Mouse (Mus musculus): Measurements from ENCODE around the gene Pla1a. TPM values are rescaled to one million over a fixed set of nuclear protein-coding genes. Genes with fewer than 3 reads are reported as not detected.

The Pla1a gene
- polyA plus RNA-seq, 1 experiment from 2014 or later = 0.37 TPM

DNA sequence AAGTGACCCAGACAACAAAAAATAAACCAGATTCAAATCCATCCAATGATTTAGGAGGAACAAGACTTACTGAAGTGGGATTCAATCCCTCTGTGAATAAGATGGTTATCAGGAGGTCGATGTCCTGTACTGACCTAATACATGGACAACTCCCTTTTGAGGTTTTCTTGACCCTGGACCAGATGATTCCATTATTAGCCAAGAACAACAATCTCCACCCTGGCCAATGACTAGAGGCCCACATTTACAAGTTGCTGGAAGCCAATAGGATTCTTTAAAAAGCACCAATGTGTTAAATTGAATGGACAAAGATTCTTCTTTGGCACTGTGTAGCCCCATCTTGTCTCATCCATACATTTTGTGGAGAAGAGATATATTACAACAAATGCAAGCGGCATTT is 7.6 kb downstream of the Pla1a start:
- no peak overlapping the region for H3K27ac ChIP-seq (replicated peaks)
- WGBS = 78% methylated on average over 2 of the region's 2 CpGs
- H3K4me3 ChIP-seq = no peak overlapping the region
- no peaks in the 10 kb centered on the region for H3K4me1 ChIP-seq
- H3K9ac ChIP-seq = no peak overlapping the region
- no peak overlapping the region for H3K4me2 ChIP-seq
- ATAC-seq (ENCODE audit: extremely low read depth, insufficient number of reproducible peaks, low FRiP score, low TSS enrichment) = no peak
- H3K27me3 ChIP-seq (replicated peaks) = no peaks in the 10 kb centered on the region
- H3K36me3 ChIP-seq = no peaks in the 10 kb centered on the region
- no peaks in the 10 kb centered on the region for H3K9me3 ChIP-seq

DNA sequence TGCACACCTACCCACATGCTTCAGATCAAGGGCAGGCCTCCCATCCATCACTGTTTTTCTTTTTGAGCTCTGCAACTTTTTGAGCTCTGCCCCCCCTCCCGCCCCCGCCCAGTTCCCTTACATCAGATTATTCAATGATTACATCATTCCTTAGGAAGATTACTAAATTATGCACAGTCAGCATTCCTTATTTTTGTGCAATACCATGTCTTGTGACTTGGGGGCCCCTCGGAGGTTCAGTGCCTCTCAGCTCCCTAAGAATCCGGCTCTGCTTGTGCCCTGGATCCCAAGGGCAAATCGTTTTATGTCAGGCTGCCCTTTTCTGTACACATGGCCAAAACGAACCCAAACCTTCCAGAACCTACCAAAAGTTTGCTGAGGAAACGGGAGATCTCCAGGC is 18.0 kb downstream of the Pla1a start:
- no peaks in the 10 kb centered on the region for H3K4me1 ChIP-seq
- no peak overlapping the region for H3K4me3 ChIP-seq
- H3K36me3 ChIP-seq = no peaks in the 10 kb centered on the region
- H3K27ac ChIP-seq (replicated peaks) = no peak overlapping the region
- no peak overlapping the region for H3K9ac ChIP-seq
- no peaks in the 10 kb centered on the region for H3K27me3 ChIP-seq (replicated peaks)
- no peak for ATAC-seq (ENCODE audit: extremely low read depth, insufficient number of reproducible peaks, low FRiP score, low TSS enrichment)
- no peaks in the 10 kb centered on the region for H3K9me3 ChIP-seq
- 75% methylated on average over 7 of the region's 7 CpGs for WGBS
- no peak overlapping the region for H3K4me2 ChIP-seq

DNA sequence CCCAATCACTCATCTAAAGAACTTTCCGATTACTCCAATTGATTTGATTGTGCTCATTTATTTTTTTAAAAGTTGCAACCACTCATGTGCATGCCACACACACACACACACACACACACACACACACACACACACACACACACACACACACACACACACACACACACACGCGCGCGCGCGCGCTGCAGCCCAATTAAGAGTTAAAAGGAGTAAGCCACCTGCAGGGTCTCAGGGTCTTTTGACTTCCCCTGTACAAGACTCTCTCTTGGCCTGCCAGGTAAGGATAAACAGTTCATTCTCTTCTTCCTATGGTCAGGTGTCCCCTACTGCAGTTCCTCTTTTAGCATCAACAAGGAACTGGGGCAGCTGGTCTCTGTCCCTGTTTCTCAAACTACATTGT is 24.5 kb downstream of the Pla1a start:
- H3K9ac ChIP-seq = no peak overlapping the region
- no peak for ATAC-seq (ENCODE audit: extremely low read depth, insufficient number of reproducible peaks, low FRiP score, low TSS enrichment)
- H3K36me3 ChIP-seq = no peaks in the 10 kb centered on the region
- H3K9me3 ChIP-seq = no peaks in the 10 kb centered on the region
- no peak overlapping the region for H3K4me3 ChIP-seq
- no peak overlapping the region for H3K4me2 ChIP-seq
- no peaks in the 10 kb centered on the region for H3K27me3 ChIP-seq (replicated peaks)
- WGBS = 92% methylated on average over 8 of the region's 8 CpGs
- peaks cover 12% of the 10 kb centered on the region for H3K4me1 ChIP-seq
- H3K27ac ChIP-seq (replicated peaks) = no peak overlapping the region

DNA sequence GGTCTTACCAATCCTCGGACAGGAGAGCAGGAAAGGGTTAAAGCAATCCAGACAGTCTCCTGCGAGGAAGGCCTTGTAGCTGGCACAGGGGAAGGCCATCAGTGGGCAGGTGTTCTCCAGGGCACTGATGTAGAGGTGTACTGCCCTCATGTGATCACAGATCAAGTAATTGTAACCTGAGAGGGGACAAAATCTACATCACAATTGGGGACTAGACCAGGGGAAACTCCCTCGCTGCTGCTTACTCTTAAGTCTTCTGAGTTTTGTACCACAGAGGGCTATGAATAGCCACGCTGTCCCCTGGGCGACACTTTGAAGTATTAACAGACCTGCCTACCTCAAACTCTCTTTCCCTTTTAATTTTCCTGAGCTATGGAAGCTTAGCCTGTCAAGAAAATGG is 25.4 kb downstream of the Pla1a start:
- 30% methylated on average over 5 of the region's 5 CpGs for WGBS
- no peak for ATAC-seq (ENCODE audit: extremely low read depth, insufficient number of reproducible peaks, low FRiP score, low TSS enrichment)

DNA sequence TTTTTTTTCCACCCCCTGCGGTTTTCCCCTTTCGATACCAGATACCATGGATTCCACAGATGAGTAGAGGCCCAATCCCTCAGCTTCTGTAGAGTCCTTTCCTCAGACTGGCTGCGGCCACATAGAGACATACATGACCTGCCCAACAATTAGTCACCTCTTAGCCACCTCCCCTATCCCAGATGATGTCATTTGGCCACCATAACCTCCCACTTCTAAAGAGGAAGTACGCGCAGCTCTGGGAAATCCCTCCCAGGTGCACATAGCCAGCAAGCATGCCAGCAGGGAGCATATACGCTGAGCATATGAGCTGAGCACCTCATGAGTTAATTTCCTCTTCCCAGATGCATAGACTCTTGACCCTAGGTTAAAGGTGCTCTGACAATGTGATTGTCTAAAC is 26.2 kb downstream of the Pla1a start:
- ATAC-seq (ENCODE audit: extremely low read depth, insufficient number of reproducible peaks, low FRiP score, low TSS enrichment) = no peak
- Histone ChIP-seq H3K36me3 (no peaks in the 10 kb centered on the region), H3K4me3 (no peak overlapping the region), H3K27me3 (replicated peaks) (no peaks in the 10 kb centered on the region), H3K27ac (replicated peaks) (no peak overlapping the region), H3K9me3 (no peaks in the 10 kb centered on the region), H3K9ac (no peak overlapping the region), H3K4me1 (peaks cover 12% of the 10 kb centered on the region), H3K4me2 (no peak overlapping the region)
- 61% methylated on average over 6 of the region's 6 CpGs for WGBS

More for the DNA sequence above, 25.4 kb downstream of the Pla1a start:
- H3K9me3 ChIP-seq = no peaks in the 10 kb centered on the region
- H3K27ac ChIP-seq (replicated peaks) = no peak overlapping the region
- H3K4me1 ChIP-seq = peaks cover 12% of the 10 kb centered on the region
- no peak overlapping the region for H3K9ac ChIP-seq
- H3K4me3 ChIP-seq = no peak overlapping the region
- H3K36me3 ChIP-seq = no peaks in the 10 kb centered on the region
- H3K27me3 ChIP-seq (replicated peaks) = no peaks in the 10 kb centered on the region
- no peak overlapping the region for H3K4me2 ChIP-seq

DNA sequence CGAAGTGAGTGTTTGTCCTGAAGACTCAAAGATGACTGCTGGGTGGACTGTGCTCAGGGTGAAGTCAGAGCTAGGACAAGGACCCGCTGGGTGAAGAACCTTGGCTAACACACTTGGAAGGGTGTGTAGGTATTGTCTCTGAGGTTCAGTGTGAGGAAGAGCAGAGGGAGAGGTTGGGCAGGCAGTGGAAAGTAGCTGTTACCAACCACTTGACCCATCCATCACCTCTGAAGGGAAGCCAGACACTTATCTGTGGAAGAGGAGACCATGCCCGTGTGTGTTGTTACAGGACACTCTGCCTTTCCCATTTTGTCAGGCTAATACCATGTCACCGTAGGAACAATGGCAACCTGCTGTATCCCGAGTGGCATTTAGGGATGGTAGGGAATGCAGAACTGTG is 26.7 kb downstream of the Pla1a start:
- no peak overlapping the region for H3K27ac ChIP-seq (replicated peaks)
- no peak for ATAC-seq (ENCODE audit: extremely low read depth, insufficient number of reproducible peaks, low FRiP score, low TSS enrichment)
- no peaks in the 10 kb centered on the region for H3K36me3 ChIP-seq
- no peaks in the 10 kb centered on the region for H3K9me3 ChIP-seq
- H3K4me1 ChIP-seq = peaks cover 12% of the 10 kb centered on the region
- no peak overlapping the region for H3K9ac ChIP-seq
- H3K4me3 ChIP-seq = no peak overlapping the region
- H3K27me3 ChIP-seq (replicated peaks) = no peaks in the 10 kb centered on the region
- no peak overlapping the region for H3K4me2 ChIP-seq
- 46% methylated on average over 5 of the region's 5 CpGs for WGBS

DNA sequence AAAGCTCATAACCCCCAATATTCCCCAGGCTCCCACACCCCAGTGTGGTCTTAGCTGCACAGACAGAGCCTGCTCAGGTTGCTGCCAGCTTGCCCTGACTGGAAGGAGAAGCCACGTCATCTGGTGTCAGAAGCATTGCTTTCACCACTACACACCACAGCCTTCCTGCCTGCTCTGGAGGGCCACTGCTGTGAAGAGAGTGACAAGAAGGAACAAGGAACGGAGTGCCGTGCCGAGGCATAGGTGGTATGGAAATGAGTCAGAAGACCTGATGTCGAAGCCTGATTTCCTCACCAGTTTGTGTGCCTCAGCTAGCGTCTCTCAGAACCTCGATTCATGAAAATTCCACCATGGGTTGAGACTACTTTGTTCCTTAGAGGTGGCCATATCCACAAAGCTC is 29.3 kb downstream of the Pla1a start:
- Histone ChIP-seq H3K4me1 (peaks cover 27% of the 10 kb centered on the region), H3K4me3 (no peak overlapping the region), H3K36me3 (no peaks in the 10 kb centered on the region), H3K9me3 (no peaks in the 10 kb centered on the region), H3K4me2 (no peak overlapping the region), H3K9ac (no peak overlapping the region), H3K27ac (replicated peaks) (no peak overlapping the region), H3K27me3 (replicated peaks) (no peaks in the 10 kb centered on the region)
- WGBS = 80% methylated on average over 7 of the region's 7 CpGs
- no peak for ATAC-seq (ENCODE audit: extremely low read depth, insufficient number of reproducible peaks, low FRiP score, low TSS enrichment)

DNA sequence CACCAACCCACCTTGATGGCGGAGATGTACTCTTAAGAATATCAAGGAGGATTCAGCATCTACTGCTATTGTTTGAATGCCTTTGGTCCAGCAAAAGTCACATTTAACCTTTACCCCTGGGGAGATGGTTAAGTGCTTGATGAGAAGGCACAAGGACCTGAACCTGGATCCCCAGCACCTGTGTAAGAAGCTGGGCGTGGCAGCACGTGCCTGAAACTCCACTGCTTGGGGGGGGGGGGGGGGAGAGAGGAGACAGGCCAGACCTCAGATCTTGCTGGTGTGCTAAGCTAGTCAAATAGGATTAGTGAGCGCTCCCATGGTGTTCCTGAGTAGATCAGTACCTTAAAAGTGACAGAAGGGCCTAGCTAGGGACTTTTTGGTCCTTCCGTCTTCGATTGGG is 31.5 kb downstream of the Pla1a start:
- Histone ChIP-seq H3K36me3 (no peaks in the 10 kb centered on the region), H3K4me1 (peaks cover 21% of the 10 kb centered on the region), H3K4me2 (no peak overlapping the region), H3K27me3 (replicated peaks) (no peaks in the 10 kb centered on the region), H3K9ac (no peak overlapping the region), H3K27ac (replicated peaks) (no peak overlapping the region), H3K9me3 (no peaks in the 10 kb centered on the region), H3K4me3 (no peak overlapping the region)
- ATAC-seq (ENCODE audit: extremely low read depth, insufficient number of reproducible peaks, low FRiP score, low TSS enrichment) = no peak
- WGBS = 70% methylated on average over 6 of the region's 6 CpGs

DNA sequence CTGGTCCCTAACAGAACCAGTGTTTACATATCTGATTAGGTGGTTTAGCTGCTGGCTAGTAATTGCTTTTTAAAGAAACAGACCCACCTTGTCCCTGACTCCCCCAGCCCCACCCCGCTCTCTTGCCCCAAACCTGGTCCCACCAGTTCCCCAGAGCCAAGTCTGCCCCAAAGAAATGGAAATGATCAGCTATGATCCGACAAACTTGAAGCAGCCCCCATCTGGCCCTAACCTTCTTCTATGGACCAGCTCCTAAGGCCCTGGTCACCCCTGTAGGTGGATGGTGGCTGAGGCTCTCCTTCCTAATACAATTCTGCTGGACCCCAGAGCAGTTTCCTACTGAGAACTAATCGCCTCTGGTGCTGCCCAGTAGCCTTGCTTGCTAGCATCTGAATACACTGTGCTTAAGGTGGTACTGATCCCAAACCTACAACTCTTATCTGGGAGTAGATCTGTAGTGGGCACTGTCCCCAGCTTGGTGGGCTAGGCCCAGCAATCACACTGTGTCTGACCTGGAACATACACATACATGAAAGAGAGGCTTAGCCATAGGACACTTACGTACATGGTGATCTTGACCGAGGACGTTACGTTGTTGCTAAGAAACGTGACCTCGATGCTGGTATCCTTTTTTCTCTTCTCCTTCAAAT is 32.5 kb downstream of the Pla1a start:
- WGBS = 75% methylated on average over 9 of the region's 9 CpGs
- Histone ChIP-seq H3K27ac (replicated peaks) (peak overlapping the region; percentile 48; the same call in 1 of the 2 replicates), H3K4me1 (peaks cover 28% of the 10 kb centered on the region), H3K4me3 (peak overlapping the region; percentile 42), H3K36me3 (no peaks in the 10 kb centered on the region), H3K9me3 (no peaks in the 10 kb centered on the region), H3K27me3 (replicated peaks) (no peaks in the 10 kb centered on the region), H3K9ac (peak overlapping the region; percentile 79), H3K4me2 (peak overlapping the region; percentile 71)
- no peak for ATAC-seq (ENCODE audit: extremely low read depth, insufficient number of reproducible peaks, low FRiP score, low TSS enrichment)

DNA sequence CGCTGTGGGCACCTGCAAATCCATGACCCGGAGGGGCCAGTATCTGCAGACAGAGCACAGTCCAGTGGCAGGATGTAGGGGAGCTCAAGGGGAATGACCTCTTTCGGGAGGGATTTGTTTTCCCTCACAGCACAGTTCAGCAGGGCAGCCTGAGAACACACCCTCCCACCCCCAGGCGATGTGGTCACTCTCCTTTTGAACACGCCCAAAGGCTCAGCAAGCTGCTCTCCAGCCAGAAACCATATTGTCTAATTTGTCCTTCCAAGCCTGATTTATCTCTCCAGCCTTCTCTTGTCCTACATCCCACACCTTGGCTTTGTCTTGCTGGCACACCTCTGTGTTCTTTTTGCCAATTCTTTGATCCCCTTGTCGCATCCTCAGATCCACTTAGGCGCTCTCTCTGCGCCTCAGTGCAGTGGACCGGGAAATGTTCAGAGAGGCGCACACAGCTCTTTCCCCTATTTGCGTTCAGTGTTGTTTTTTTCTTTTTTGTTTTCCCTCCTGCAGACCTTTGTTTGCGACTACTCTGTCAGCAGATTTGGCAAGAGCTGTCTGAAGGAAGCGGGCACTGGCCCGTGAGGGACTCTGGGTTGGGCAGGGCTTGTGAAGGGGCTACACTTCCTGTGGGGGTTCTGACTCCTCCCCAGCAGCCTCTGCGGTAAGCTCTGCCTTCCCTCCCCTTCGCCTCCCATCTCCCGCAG is 33.3 kb downstream of the Pla1a start:
- Histone ChIP-seq H3K9me3 (no peaks in the 10 kb centered on the region), H3K27ac (replicated peaks) (peak overlapping the region; percentile 48), H3K4me2 (peak overlapping the region; percentile 71), H3K4me3 (peak overlapping the region; percentile 42), H3K9ac (peak overlapping the region; percentile 79), H3K36me3 (no peaks in the 10 kb centered on the region), H3K4me1 (peaks cover 32% of the 10 kb centered on the region), H3K27me3 (replicated peaks) (no peaks in the 10 kb centered on the region)
- 17% methylated on average over 17 of the region's 17 CpGs for WGBS
- no peak for ATAC-seq (ENCODE audit: extremely low read depth, insufficient number of reproducible peaks, low FRiP score, low TSS enrichment)

DNA sequence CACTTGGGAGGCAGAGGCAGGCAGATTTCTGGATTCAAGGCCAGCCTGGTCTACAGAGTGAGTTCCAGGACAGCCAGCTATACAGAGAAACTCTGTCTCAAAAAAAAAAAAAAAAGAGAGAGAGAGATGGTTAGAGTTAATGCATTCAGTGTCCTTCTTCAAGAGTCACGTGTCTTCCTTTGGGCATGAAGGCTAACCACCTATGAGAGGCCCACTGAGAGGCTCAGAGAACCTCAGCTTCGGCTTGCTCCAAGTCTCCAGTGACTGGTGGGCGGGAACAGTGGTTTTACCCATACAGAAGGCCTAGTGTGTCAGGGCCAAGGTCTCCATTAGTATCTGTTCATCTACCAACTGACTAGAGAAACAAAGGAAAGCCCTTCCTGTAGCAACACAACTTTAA is 33.9 kb downstream of the Pla1a start:
- Histone ChIP-seq H3K4me1 (peaks cover 32% of the 10 kb centered on the region), H3K9ac (peak overlapping the region; percentile 79), H3K27me3 (replicated peaks) (no peaks in the 10 kb centered on the region), H3K4me3 (no peak overlapping the region), H3K4me2 (peak overlapping the region; percentile 71), H3K9me3 (no peaks in the 10 kb centered on the region), H3K27ac (replicated peaks) (0 out of 2 replicates have a peak overlapping the region, but pooled peaks have one; percentile 48), H3K36me3 (no peaks in the 10 kb centered on the region)
- ATAC-seq (ENCODE audit: extremely low read depth, insufficient number of reproducible peaks, low FRiP score, low TSS enrichment) = no peak
- 69% methylated on average over 3 of the region's 3 CpGs for WGBS

DNA sequence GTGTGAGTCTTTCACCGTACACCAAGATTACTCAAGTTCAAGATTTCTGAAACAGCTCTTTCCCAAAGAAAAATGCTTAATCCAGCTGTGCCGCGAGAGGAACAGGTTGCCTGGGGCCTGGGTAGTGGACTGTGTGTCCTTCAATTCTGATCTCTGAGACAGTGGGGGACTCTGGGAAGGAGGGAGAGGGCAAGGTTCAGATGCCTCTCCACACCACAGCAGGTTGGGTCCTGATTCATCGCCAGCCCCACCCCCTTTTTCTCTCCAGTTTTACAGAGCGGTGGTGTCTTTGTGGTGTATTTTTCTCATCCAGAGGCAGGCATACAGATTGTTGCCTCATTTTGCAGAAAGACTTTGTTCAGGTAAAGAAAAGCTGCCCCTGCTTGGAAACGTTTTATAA is 34.7 kb downstream of the Pla1a start:
- 90% methylated on average over 6 of the region's 6 CpGs for WGBS
- Histone ChIP-seq H3K36me3 (no peaks in the 10 kb centered on the region), H3K4me1 (peaks cover 32% of the 10 kb centered on the region), H3K9ac (no peak overlapping the region), H3K4me3 (no peak overlapping the region), H3K27me3 (replicated peaks) (no peaks in the 10 kb centered on the region), H3K27ac (replicated peaks) (no peak overlapping the region), H3K4me2 (no peak overlapping the region), H3K9me3 (no peaks in the 10 kb centered on the region)
- ATAC-seq (ENCODE audit: extremely low read depth, insufficient number of reproducible peaks, low FRiP score, low TSS enrichment) = no peak

Measured in heart, embryonic 13.5 days (tissue).